Mouse (Mus musculus): ENCODE data around the gene Supt6. TPM values are rescaled to one million over a fixed set of nuclear protein-coding genes. Genes with fewer than 3 reads are reported as not detected.

The Supt6 gene
- polyA plus RNA-seq, 1 experiment from 2014 or later, result 11.1 TPM

- Histone ChIP-seq H3K27me3 (ENCODE audit: control insufficient read depth, insufficient read depth, low read length) (no peaks in the 10 kb centered on the region), H3K4me1 (replicated peaks; ENCODE audit: control insufficient read depth, insufficient read depth) (no peaks in the 10 kb centered on the region), H3K9me3 (ENCODE audit: control insufficient read depth, low read length) (no peaks in the 10 kb centered on the region), H3K36me3 (ENCODE audit: control insufficient read depth, insufficient read depth, low read length) (peaks cover 3% of the 10 kb centered on the region; the same call in 1 of the 2 replicates), H3K4me3 (ENCODE audit: low read depth, low read length) (peak overlapping the region; percentile 58), H3K4me2 (replicated peaks; ENCODE audit: low read depth) (peak overlapping the region; percentile 95), H3K9ac (ENCODE audit: low read length) (peak overlapping the region; percentile 67), H3K27ac (replicated peaks) (peak overlapping the region; percentile 97)
- peak; percentile 86 for ATAC-seq (ENCODE audit: low FRiP score, low TSS enrichment)
- TF ChIP-seq EP300 (optimal IDR thresholded peaks at IDR 0.05) (no peak), CTCF (IDR thresholded peaks at IDR 0.05; ENCODE audit: low read depth) (peak; percentile 99)
- WGBS, result under 1% methylated on average over 75 of the region's 84 CpGs
- peak; percentile 95 for DNase-seq (ENCODE audit: low spot score)
These were observed 67.6 kb downstream of the Supt6 start for GRCm38 (mm10) chr11:78177903-78178858.

DNA sequence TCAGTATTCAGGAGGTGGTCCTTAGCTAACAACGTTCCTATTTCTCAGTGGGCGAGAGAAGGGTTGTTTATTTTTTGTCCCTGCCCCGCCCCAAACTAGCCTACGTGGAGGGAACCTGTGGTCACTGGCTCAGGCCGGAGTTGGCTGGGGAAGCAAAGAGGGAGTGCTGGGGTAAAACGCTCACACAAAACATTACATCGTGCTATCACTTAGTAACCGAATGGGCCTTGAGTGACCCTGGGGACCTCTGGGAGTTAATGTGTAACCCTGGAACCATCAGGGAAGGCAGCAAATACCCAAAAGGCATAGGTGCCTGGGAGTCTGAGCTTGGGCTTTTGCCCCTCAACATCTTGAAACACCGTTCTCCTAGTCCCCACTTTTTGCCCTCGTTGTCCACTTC, 68.3 kb downstream of the Supt6 start:
- ATAC-seq (ENCODE audit: low FRiP score, low TSS enrichment), result peak; percentile 59
- WGBS, result 0% methylated on average over 10 of the region's 10 CpGs
- H3K4me3 ChIP-seq (ENCODE audit: low read depth, low read length), result peak overlapping the region; percentile 58
- peak overlapping the region; percentile 97 for H3K27ac ChIP-seq (replicated peaks)
- peak; percentile 73 for DNase-seq (ENCODE audit: low spot score)
- TF ChIP-seq EP300 (optimal IDR thresholded peaks at IDR 0.05) (peak; percentile 72), CTCF (IDR thresholded peaks at IDR 0.05; ENCODE audit: low read depth) (no peak)
- H3K36me3 ChIP-seq (ENCODE audit: control insufficient read depth, insufficient read depth, low read length), result peaks cover 3% of the 10 kb centered on the region; the same call in 1 of the 2 replicates
- H3K27me3 ChIP-seq (ENCODE audit: control insufficient read depth, insufficient read depth, low read length), result no peaks in the 10 kb centered on the region
- peak overlapping the region; percentile 95 for H3K4me2 ChIP-seq (replicated peaks; ENCODE audit: low read depth)
- peak overlapping the region; percentile 67 for H3K9ac ChIP-seq (ENCODE audit: low read length)
- H3K9me3 ChIP-seq (ENCODE audit: control insufficient read depth, low read length), result no peaks in the 10 kb centered on the region
- H3K4me1 ChIP-seq (replicated peaks; ENCODE audit: control insufficient read depth, insufficient read depth), result no peaks in the 10 kb centered on the region

GRCm38 (mm10) chr11:78176905-78177331, 68.9 kb downstream of the Supt6 start:
- H3K9ac ChIP-seq (ENCODE audit: low read length), result peak overlapping the region; percentile 67
- DNase-seq (ENCODE audit: low spot score) (peak; percentile 63), ATAC-seq (ENCODE audit: low FRiP score, low TSS enrichment) (peak; percentile 24; the same call in 1 of the 2 replicates)
- peak overlapping the region; percentile 95 for H3K4me2 ChIP-seq (replicated peaks; ENCODE audit: low read depth)
- peak overlapping the region; percentile 97 for H3K27ac ChIP-seq (replicated peaks)
- H3K4me1 ChIP-seq (replicated peaks; ENCODE audit: control insufficient read depth, insufficient read depth), result no peaks in the 10 kb centered on the region
- H3K9me3 ChIP-seq (ENCODE audit: control insufficient read depth, low read length), result no peaks in the 10 kb centered on the region
- under 1% methylated on average over 23 of the region's 23 CpGs for WGBS
- H3K27me3 ChIP-seq (ENCODE audit: control insufficient read depth, insufficient read depth, low read length), result no peaks in the 10 kb centered on the region
- H3K4me3 ChIP-seq (ENCODE audit: low read depth, low read length), result peak overlapping the region; percentile 58
- H3K36me3 ChIP-seq (ENCODE audit: control insufficient read depth, insufficient read depth, low read length), result peaks cover 2% of the 10 kb centered on the region; the same call in 1 of the 2 replicates
- no peak for TF ChIP-seq CTCF (IDR thresholded peaks at IDR 0.05; ENCODE audit: low read depth)
- no peak for TF ChIP-seq EP300 (optimal IDR thresholded peaks at IDR 0.05)

DNA sequence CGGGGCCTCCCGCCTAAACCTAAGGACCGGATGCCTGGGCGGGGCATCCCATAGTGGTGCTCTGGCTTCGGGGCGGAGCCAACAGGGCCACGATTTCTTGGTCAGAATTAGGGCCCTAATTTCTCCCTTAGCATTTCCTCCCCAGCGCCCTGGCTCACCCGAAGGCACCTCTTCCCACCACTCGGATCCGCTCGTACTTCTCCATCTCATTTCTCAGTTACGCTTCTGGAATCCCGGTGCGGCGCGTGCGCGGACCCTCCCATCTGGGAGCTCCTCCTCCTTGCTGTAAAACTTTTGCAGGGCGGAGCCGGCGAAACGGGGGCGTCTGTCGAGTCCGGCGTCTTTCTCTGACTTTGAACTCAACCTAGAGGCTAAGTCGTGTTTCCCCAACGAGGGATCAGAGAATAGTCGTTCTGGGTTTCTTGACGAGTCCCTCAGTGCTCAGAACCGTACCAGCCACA, 69.4 kb downstream of the Supt6 start, which contains the start of the genes Nek8 and Tlcd1:
TSS of gene Nek8 (minus strand) at position 274 of the 461 bp plus-strand sequence.
TSS of gene Tlcd1 (plus strand) at position 310 of the 461 bp plus-strand sequence.
- DNase-seq (ENCODE audit: low spot score) (peak; percentile 93), ATAC-seq (ENCODE audit: low FRiP score, low TSS enrichment) (peak; percentile 58)
- H3K36me3 ChIP-seq (ENCODE audit: control insufficient read depth, insufficient read depth, low read length), result no peaks in the 10 kb centered on the region
- H3K27ac ChIP-seq (replicated peaks), result peak within 1 kb of the TSS; percentile 97
- TF ChIP-seq CTCF (IDR thresholded peaks at IDR 0.05; ENCODE audit: low read depth), result no peak
- no peak for TF ChIP-seq EP300 (optimal IDR thresholded peaks at IDR 0.05)
- H3K9me3 ChIP-seq (ENCODE audit: control insufficient read depth, low read length), result no peaks in the 10 kb centered on the region
- H3K27me3 ChIP-seq (ENCODE audit: control insufficient read depth, insufficient read depth, low read length), result no peaks in the 10 kb centered on the region
- H3K4me2 ChIP-seq (replicated peaks; ENCODE audit: low read depth), result peak within 1 kb of the TSS; percentile 95
- H3K9ac ChIP-seq (ENCODE audit: low read length), result peak within 1 kb of the TSS; percentile 67
- H3K4me1 ChIP-seq (replicated peaks; ENCODE audit: control insufficient read depth, insufficient read depth), result no peaks in the 10 kb centered on the region
- WGBS, result under 1% methylated on average over 32 of the region's 32 CpGs
- peak within 1 kb of the TSS; percentile 58 for H3K4me3 ChIP-seq (ENCODE audit: low read depth, low read length)

DNA sequence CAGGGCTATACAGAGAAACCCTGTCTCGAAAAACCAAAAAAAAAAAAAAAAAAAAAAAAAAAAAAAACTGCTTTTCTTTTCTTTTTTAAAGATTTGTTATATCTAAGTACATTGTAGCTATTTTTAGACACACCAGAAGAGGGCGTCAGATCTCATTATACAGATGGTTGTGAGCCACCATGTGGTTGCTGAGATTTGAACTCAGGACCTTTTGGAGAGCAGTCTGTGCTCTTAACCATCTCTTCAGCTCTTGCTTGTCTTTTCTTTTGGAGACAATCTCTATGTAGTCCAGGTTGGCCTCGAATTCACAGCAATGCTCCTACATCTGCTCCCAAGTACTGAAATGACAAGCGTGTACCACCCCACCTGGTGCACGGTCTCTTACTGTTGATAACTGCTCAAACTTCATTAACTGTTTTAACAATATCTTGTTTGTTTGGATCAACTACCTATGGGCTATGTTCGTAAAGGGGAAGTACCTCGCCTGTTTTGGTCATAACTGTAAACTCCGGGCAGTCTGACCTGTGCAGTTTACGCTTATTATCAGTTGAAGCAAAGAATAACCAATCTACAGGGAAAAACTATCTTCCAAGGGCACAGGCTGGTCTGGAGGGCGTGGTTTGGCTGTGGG, 69.9 kb downstream of the Supt6 start:
- TF ChIP-seq EP300 (optimal IDR thresholded peaks at IDR 0.05), result no peak
- TF ChIP-seq CTCF (IDR thresholded peaks at IDR 0.05; ENCODE audit: low read depth), result peak; percentile 38
- Histone ChIP-seq H3K27ac (replicated peaks) (peak overlapping the region; percentile 97), H3K9ac (ENCODE audit: low read length) (no peak overlapping the region), H3K27me3 (ENCODE audit: control insufficient read depth, insufficient read depth, low read length) (no peaks in the 10 kb centered on the region), H3K36me3 (ENCODE audit: control insufficient read depth, insufficient read depth, low read length) (no peaks in the 10 kb centered on the region), H3K4me3 (ENCODE audit: low read depth, low read length) (peak overlapping the region; percentile 58), H3K4me1 (replicated peaks; ENCODE audit: control insufficient read depth, insufficient read depth) (no peaks in the 10 kb centered on the region), H3K4me2 (replicated peaks; ENCODE audit: low read depth) (peak overlapping the region; percentile 95), H3K9me3 (ENCODE audit: control insufficient read depth, low read length) (no peaks in the 10 kb centered on the region)
- no peak for DNase-seq (ENCODE audit: low spot score)
- WGBS, result 0% methylated on average over 9 of the region's 10 CpGs
- no peak for ATAC-seq (ENCODE audit: low FRiP score, low TSS enrichment)
